Mouse (Mus musculus) heart, embryonic 15.5 days (tissue): ENCODE results near the gene Neu2. TPM values are rescaled to one million over a fixed set of nuclear protein-coding genes. Genes with fewer than 3 reads are reported as not detected.
A peak's percentile ranks its signal among the peaks of the same experiment; 100 is the strongest.
"Not testable (repeated sequence)": the region's sequence is repeated elsewhere in the genome, so short reads cannot be mapped to it uniquely, and the experiment has no call there.

Experiments
- ATAC-seq: fragments of 200-750 bp; cut with Nextera tagmentation; replicated peaks from 2 replicates; pipeline ENCODE4 v1.8.0; 2017; ENCODE audit warnings: low read depth, moderate TSS enrichment; ENCODE audit not compliant: insufficient number of reproducible peaks, insufficient read depth, low FRiP score
- H3K27ac ChIP-seq: fragments of 300-500 bp; sonication (generic); 2 replicates; pipeline ENCODE4 v1.5.1; 2015; ENCODE audit warnings: mild to moderate bottlenecking, inconsistent platforms
- H3K27me3 ChIP-seq: fragments of 300-500 bp; sonication (generic); 2 replicates; pipeline ENCODE4 v1.6.1; 2015; ENCODE audit warnings: inconsistent platforms
- H3K36me3 ChIP-seq: fragments of 300-500 bp; sonication (generic); 2 replicates; pipeline ENCODE4 v1.6.1; 2015; ENCODE audit warnings: mild to moderate bottlenecking, inconsistent platforms
- H3K4me1 ChIP-seq: fragments of 300-500 bp; sonication (generic); replicated peaks from 2 replicates; pipeline ENCODE4 v1.6.1; 2015; ENCODE audit warnings: inconsistent platforms
- H3K4me2 ChIP-seq: fragments of 300-500 bp; sonication (generic); 2 replicates; pipeline ENCODE4 v1.6.1; 2015; ENCODE audit warnings: inconsistent platforms, mild to moderate bottlenecking, moderate library complexity
- H3K4me3 ChIP-seq: fragments of 300-500 bp; sonication (generic); 2 replicates; pipeline ENCODE4 v1.5.1; 2015; ENCODE audit warnings: mild to moderate bottlenecking, inconsistent platforms
- H3K9ac ChIP-seq: fragments of 300-500 bp; sonication (generic); 2 replicates; pipeline ENCODE4 v1.6.1; 2015; ENCODE audit warnings: mild to moderate bottlenecking, inconsistent platforms
- H3K9me3 ChIP-seq: fragments of 300-500 bp; sonication (generic); replicated peaks from 2 replicates; pipeline ENCODE4 v1.6.1; 2016; ENCODE audit warnings: inconsistent platforms
- WGBS: fragments of 180-500 bp; shearing (Covaris S2); methylation state at CpG from one replicate; pipeline ENCODE4 v1.1.7; 2015; ENCODE audit warnings: mixed read lengths; 5-methylcytosine and 5-hydroxymethylcytosine counted together
- polyA plus RNA-seq: library from polyadenylated mRNA; unstranded; fragments of >200 nt; fragmentation: Nextera tagmentation; extraction: Ambion mirVana; gene quantifications from 2 replicates; pipeline ENCODE4 v1.2.1, GENCODE M21; 2015

The Neu2 gene
- 0.53 and 2.3 TPM in 2 replicates for polyA plus RNA-seq

DNA sequence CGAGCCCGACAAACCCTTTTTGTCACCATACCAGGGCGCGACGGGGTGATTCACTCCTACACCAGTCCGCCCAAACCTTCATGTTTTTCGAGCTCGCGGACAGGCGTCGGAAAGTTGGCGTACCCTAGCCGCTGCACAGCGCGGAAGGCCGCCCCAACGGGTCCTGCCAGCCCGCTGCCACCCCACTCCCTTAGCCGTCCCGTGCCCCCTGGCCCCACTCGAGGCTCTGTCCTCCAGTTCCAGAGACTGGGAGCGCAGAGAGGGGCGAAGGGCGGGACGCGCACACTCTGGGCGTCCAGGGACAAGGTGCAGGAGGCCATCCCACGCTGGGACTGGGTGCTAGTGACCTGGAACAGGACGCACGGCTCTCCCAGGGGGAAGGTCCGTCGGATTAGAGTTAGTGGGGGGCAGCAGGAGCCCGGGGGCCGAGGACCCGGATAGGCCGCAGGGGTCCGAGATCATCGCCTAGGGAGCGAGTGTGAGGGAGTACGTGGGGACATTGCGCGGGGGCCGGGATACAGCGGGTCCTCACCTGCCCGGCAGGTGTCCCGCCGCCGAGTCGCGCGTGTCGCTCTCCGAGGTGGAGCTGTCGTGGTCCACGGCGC, at the start of gene Neu2:
Neu2 (plus strand) TSS at position 329 of the 605 bp plus-strand sequence.
- Histone ChIP-seq H3K36me3 (no peaks in the 10 kb centered on the region), H3K27ac (no peak within 1 kb of the TSS), H3K4me3 (peak within 1 kb of the TSS; percentile 67), H3K27me3 (peaks cover 61% of the 10 kb centered on the region), H3K4me2 (peak within 1 kb of the TSS; percentile 100), H3K9me3 (no peaks in the 10 kb centered on the region), H3K4me1 (peaks cover 11% of the 10 kb centered on the region), H3K9ac (peak within 1 kb of the TSS; percentile 52)
- 0 out of 2 replicates have a peak, but pooled peaks have one; percentile 24 for ATAC-seq
- 2% methylated on average over 56 of the region's 56 CpGs for WGBS

- Histone ChIP-seq H3K9me3 (no peaks in the 10 kb centered on the region), H3K4me1 (no peaks in the 10 kb centered on the region), H3K27me3 (peaks cover 6% of the 10 kb centered on the region; the same call in 1 of the 2 replicates), H3K27ac (no peak overlapping the region), H3K9ac (no peak overlapping the region), H3K4me3 (no peak overlapping the region), H3K36me3 (no peaks in the 10 kb centered on the region), H3K4me2 (no peak overlapping the region)
- 66% methylated on average over 9 of the region's 9 CpGs for WGBS
- no peak for ATAC-seq
These were observed 42.2 kb upstream of the Neu2 start for GRCm38 (mm10) chr1:87467469-87467868.

DNA sequence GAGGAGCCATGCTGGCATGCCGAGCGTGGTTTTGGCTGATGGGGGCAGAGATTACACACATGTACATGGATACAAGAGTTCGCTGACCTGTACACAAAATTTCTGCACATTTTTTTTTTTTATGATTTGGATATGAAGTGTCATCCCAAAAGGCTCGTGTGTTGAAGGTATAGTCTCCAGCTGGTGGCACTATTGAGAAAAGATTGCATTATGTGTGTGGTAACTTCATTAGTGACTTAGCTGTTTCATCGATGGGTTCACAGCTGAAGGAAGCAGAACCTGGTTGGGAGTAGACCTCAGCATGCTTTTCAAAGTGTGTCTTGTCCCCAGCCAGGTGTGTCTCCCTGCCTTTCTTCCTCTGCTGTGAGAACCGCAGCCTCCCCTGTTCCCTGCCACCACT, 41.4 kb upstream of the Neu2 start:
- H3K36me3 ChIP-seq, result no peaks in the 10 kb centered on the region
- H3K4me1 ChIP-seq, result no peaks in the 10 kb centered on the region
- WGBS, result 65% methylated on average over 6 of the region's 6 CpGs
- ATAC-seq, result no peak
- H3K27ac ChIP-seq, result no peak overlapping the region
- no peaks in the 10 kb centered on the region for H3K9me3 ChIP-seq
- H3K4me2 ChIP-seq, result no peak overlapping the region
- H3K4me3 ChIP-seq, result no peak overlapping the region
- peaks cover 6% of the 10 kb centered on the region; the same call in 1 of the 2 replicates for H3K27me3 ChIP-seq
- H3K9ac ChIP-seq, result no peak overlapping the region

- not testable (repeated sequence) for H3K36me3 ChIP-seq, H3K4me2 ChIP-seq, H3K4me1 ChIP-seq, H3K27ac ChIP-seq, H3K9me3 ChIP-seq, H3K9ac ChIP-seq, H3K4me3 ChIP-seq, ATAC-seq
- H3K27me3 ChIP-seq, result peaks cover 23% of the 10 kb centered on the region
- 43% methylated on average over 10 of the region's 10 CpGs for WGBS
These were observed 39.7 kb upstream of the Neu2 start, which contains the start of gene Snorc for GRCm38 (mm10) chr1:87469971-87470370. Gene Snorc (plus strand): TSS chr1:87470271.

GRCm38 (mm10) chr1:87471914-87472313, 37.8 kb upstream of the Neu2 start:
- peaks cover 42% of the 10 kb centered on the region for H3K27me3 ChIP-seq
- no peak for ATAC-seq
- WGBS, result 79% methylated on average over 7 of the region's 7 CpGs

DNA sequence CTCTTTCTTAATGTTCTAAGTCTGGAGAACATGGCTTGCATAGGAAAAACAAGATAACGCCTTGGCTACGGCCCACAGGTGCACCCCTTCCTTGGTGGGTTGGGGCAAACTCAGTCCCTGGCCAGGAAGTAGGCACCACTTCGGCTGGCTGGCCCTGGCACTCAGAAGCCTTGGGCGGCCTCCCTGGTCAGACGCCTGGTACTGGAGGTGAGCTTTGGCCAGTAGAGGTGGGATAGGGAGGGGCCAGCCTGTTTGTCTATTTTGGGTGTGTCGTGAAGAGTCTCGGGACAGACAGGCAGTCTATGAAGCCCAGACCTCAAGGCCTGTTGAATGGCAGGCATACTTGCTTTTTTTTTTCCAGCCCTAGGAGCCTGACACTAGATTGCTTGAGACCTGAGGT, 37.1 kb upstream of the Neu2 start:
- Histone ChIP-seq H3K27me3 (peaks cover 49% of the 10 kb centered on the region), H3K36me3 (no peaks in the 10 kb centered on the region), H3K9ac (no peak overlapping the region), H3K4me3 (no peak overlapping the region), H3K4me1 (peaks cover 7% of the 10 kb centered on the region), H3K4me2 (no peak overlapping the region), H3K27ac (no peak overlapping the region), H3K9me3 (no peaks in the 10 kb centered on the region)
- ATAC-seq, result no peak
- 75% methylated on average over 7 of the region's 7 CpGs for WGBS

More at GRCm38 (mm10) chr1:87471914-87472313, 37.8 kb upstream of the Neu2 start:
- no peaks in the 10 kb centered on the region for H3K36me3 ChIP-seq
- no peak overlapping the region for H3K4me3 ChIP-seq
- H3K4me2 ChIP-seq, result no peak overlapping the region
- no peak overlapping the region for H3K27ac ChIP-seq
- H3K4me1 ChIP-seq, result peaks cover 7% of the 10 kb centered on the region
- no peak overlapping the region for H3K9ac ChIP-seq
- no peaks in the 10 kb centered on the region for H3K9me3 ChIP-seq

- WGBS, result 3% methylated on average over 42 of the region's 42 CpGs
- no peak for ATAC-seq
These were observed 34.4 kb upstream of the Neu2 start for GRCm38 (mm10) chr1:87475076-87475895.

DNA sequence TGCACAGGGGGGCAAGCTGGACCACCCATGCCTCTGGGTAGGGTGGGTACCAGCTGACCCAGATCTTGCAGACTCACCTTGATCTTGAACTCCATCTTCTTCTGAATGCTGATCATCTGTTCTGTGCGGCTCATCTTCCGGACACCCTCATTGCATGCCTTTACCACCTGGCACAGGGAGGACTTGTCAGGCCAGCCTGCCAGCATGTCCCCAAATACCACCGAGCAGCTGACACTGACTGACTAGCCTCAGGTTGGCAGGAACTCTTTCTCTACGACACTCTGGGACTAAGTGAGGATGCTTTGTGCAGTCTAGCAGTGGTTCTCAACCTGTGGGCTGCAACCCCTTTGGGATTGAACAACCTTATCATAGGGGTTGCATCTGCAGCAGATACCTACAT, 27.1 kb upstream of the Neu2 start:
- ATAC-seq, result no peak
- no peaks in the 10 kb centered on the region for H3K36me3 ChIP-seq
- H3K4me1 ChIP-seq, result no peaks in the 10 kb centered on the region
- H3K27me3 ChIP-seq, result peaks cover 6% of the 10 kb centered on the region
- H3K27ac ChIP-seq, result no peak overlapping the region
- no peaks in the 10 kb centered on the region for H3K9me3 ChIP-seq
- no peak overlapping the region for H3K4me3 ChIP-seq
- WGBS, result 79% methylated on average over 4 of the region's 4 CpGs
- H3K4me2 ChIP-seq, result no peak overlapping the region
- no peak overlapping the region for H3K9ac ChIP-seq

More at GRCm38 (mm10) chr1:87475076-87475895, 34.4 kb upstream of the Neu2 start:
- Histone ChIP-seq H3K36me3 (no peaks in the 10 kb centered on the region), H3K4me3 (peak overlapping the region; percentile 39), H3K4me2 (peak overlapping the region; percentile 66), H3K4me1 (peaks cover 7% of the 10 kb centered on the region), H3K27me3 (peaks cover 53% of the 10 kb centered on the region), H3K9ac (no peak overlapping the region), H3K27ac (no peak overlapping the region), H3K9me3 (no peaks in the 10 kb centered on the region)

DNA sequence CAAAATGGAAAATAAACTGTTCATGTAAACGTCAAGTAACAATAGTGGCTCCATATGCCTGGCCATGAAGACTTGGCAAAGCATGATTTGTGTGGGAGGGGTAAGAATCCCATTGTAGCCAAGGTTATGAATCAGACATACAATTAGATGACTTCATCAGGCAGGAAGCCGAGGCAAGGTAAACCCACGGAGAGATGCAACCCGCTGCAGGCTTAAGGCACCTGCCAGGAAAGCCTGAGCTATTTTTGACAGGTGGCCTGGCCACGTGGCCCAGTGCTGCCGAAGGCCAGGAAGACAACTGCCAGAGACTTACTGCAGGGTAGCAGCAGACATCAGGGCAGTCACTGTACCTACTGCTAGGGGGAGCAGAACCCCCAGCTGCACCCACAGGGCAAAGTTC, 23.3 kb upstream of the Neu2 start:
- H3K36me3 ChIP-seq, result no peaks in the 10 kb centered on the region
- H3K27me3 ChIP-seq, result no peaks in the 10 kb centered on the region
- H3K4me1 ChIP-seq, result no peaks in the 10 kb centered on the region
- no peak overlapping the region for H3K4me2 ChIP-seq
- no peak for ATAC-seq
- WGBS, result 42% methylated on average over 6 of the region's 6 CpGs
- no peak overlapping the region for H3K4me3 ChIP-seq
- H3K27ac ChIP-seq, result no peak overlapping the region
- H3K9me3 ChIP-seq, result no peaks in the 10 kb centered on the region
- no peak overlapping the region for H3K9ac ChIP-seq

DNA sequence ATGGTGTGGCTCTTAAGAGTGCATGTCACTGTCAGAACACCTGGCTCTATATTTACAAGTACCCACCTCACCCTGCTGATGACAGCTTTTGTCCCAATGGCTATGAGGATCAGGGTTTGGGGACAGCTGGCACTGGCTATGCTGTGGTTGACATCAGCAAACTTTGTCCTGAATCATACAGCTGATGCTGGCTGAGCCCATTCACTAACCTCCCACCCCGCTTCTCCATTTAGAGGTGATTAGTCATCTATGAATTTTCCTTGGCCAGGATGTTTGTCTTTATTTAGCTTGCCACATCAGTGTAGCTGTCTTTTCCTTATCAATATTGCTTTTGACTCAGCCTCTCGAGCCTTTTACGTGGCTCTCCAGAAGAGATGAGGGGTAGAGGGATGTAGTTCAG, 17.4 kb upstream of the Neu2 start:
- ATAC-seq, result no peak
- no peaks in the 10 kb centered on the region for H3K36me3 ChIP-seq
- H3K9ac ChIP-seq, result no peak overlapping the region
- no peaks in the 10 kb centered on the region for H3K9me3 ChIP-seq
- H3K27me3 ChIP-seq, result no peaks in the 10 kb centered on the region
- WGBS, result 37% methylated on average over 3 of the region's 3 CpGs
- no peak overlapping the region for H3K4me3 ChIP-seq
- no peak overlapping the region for H3K4me2 ChIP-seq
- H3K4me1 ChIP-seq, result no peaks in the 10 kb centered on the region
- no peak overlapping the region for H3K27ac ChIP-seq

GRCm38 (mm10) chr1:87493542-87493941, 16.1 kb upstream of the Neu2 start:
- Histone ChIP-seq H3K4me3 (no peak overlapping the region), H3K9ac (no peak overlapping the region), H3K4me2 (no peak overlapping the region), H3K36me3 (no peaks in the 10 kb centered on the region), H3K9me3 (no peaks in the 10 kb centered on the region), H3K4me1 (no peaks in the 10 kb centered on the region), H3K27me3 (no peaks in the 10 kb centered on the region), H3K27ac (no peak overlapping the region)
- no peak for ATAC-seq
- 66% methylated on average over 4 of the region's 4 CpGs for WGBS
